Mouse (Mus musculus) liver, embryonic 15.5 days (tissue): ENCODE measurements around the gene Dpp6. TPM values are rescaled to one million over a fixed set of nuclear protein-coding genes. Genes with fewer than 3 reads are reported as not detected.

Experiments
- ATAC-seq: fragments of 200-750 bp; cut with Nextera tagmentation; 2 replicates; pipeline ENCODE4 v1.8.0; 2017; ENCODE audit warnings: moderate number of reproducible peaks, mild to moderate bottlenecking, moderate library complexity; ENCODE audit not compliant: insufficient read depth
- H3K27ac ChIP-seq: fragments of 300-500 bp; sonication (generic); replicated peaks from 2 replicates; pipeline ENCODE4 v1.5.1; 2015; ENCODE audit warnings: mild to moderate bottlenecking, inconsistent platforms
- H3K27me3 ChIP-seq: fragments of 300-500 bp; sonication (generic); 2 replicates; pipeline ENCODE4 v1.6.1; 2015; ENCODE audit warnings: mild to moderate bottlenecking, inconsistent platforms
- H3K36me3 ChIP-seq: fragments of 300-500 bp; sonication (generic); replicated peaks from 2 replicates; pipeline ENCODE4 v1.6.1; 2015; ENCODE audit warnings: moderate library complexity, mild to moderate bottlenecking, inconsistent platforms
- H3K4me1 ChIP-seq: fragments of 300-500 bp; sonication (generic); replicated peaks from 2 replicates; pipeline ENCODE4 v1.6.1; 2015; ENCODE audit warnings: inconsistent platforms
- H3K4me2 ChIP-seq: fragments of 300-500 bp; sonication (generic); 2 replicates; pipeline ENCODE4 v1.6.1; 2015; ENCODE audit warnings: moderate library complexity, mild to moderate bottlenecking, inconsistent platforms
- H3K4me3 ChIP-seq: fragments of 300-500 bp; sonication (generic); replicated peaks from 2 replicates; pipeline ENCODE4 v1.5.1; 2015; ENCODE audit warnings: mild to moderate bottlenecking, inconsistent platforms
- H3K9ac ChIP-seq: fragments of 300-500 bp; sonication (generic); 2 replicates; pipeline ENCODE4 v1.6.1; 2015; ENCODE audit warnings: moderate library complexity, mild to moderate bottlenecking, inconsistent platforms
- H3K9me3 ChIP-seq: fragments of 300-500 bp; sonication (generic); replicated peaks from 2 replicates; pipeline ENCODE4 v1.6.1; 2016; ENCODE audit warnings: inconsistent platforms
- WGBS: fragments of 180-500 bp; shearing (Covaris S2); methylation state at CpG from one replicate; pipeline ENCODE4 v1.1.7; 2015; ENCODE audit warnings: mixed read lengths; ENCODE audit not compliant: insufficient replicate concordance; 5-methylcytosine and 5-hydroxymethylcytosine counted together
- polyA plus RNA-seq: library from polyadenylated mRNA; unstranded; fragments of >200 nt; fragmentation: Nextera tagmentation; extraction: Ambion mirVana; gene quantifications from 2 replicates; pipeline ENCODE4 v1.2.1, GENCODE M21; 2015

Dpp6 gene
- polyA plus RNA-seq, 1 experiment from 2014 or later, result 0.15 TPM

GRCm38 (mm10) chr5:27399111-27399510 is 582.1 kb downstream of the Dpp6 start:
- Histone ChIP-seq H3K27me3 (no peaks in the 10 kb centered on the region), H3K9ac (no peak overlapping the region), H3K27ac (no peak overlapping the region), H3K4me1 (no peaks in the 10 kb centered on the region), H3K36me3 (no peaks in the 10 kb centered on the region), H3K9me3 (no peaks in the 10 kb centered on the region), H3K4me3 (no peak overlapping the region), H3K4me2 (no peak overlapping the region)
- no peak for ATAC-seq

- Histone ChIP-seq H3K4me3 (no peak overlapping the region), H3K36me3 (no peaks in the 10 kb centered on the region), H3K4me1 (no peaks in the 10 kb centered on the region), H3K27me3 (no peaks in the 10 kb centered on the region), H3K27ac (no peak overlapping the region), H3K9me3 (no peaks in the 10 kb centered on the region), H3K4me2 (no peak overlapping the region), H3K9ac (no peak overlapping the region)
- WGBS, result 49% methylated on average over 1 of the region's 1 CpGs
- ATAC-seq, result no peak
Measured at GRCm38 (mm10) chr5:27402616-27403015, 585.6 kb downstream of the Dpp6 start.

- no peaks in the 10 kb centered on the region for H3K9me3 ChIP-seq
- H3K4me1 ChIP-seq, result no peaks in the 10 kb centered on the region
- no peaks in the 10 kb centered on the region for H3K36me3 ChIP-seq
- H3K27ac ChIP-seq, result no peak overlapping the region
- ATAC-seq, result no peak
- no peaks in the 10 kb centered on the region for H3K27me3 ChIP-seq
- WGBS, result 57% methylated on average over 7 of the region's 7 CpGs
- H3K9ac ChIP-seq, result no peak overlapping the region
- no peak overlapping the region for H3K4me2 ChIP-seq
- no peak overlapping the region for H3K4me3 ChIP-seq
Measured at GRCm38 (mm10) chr5:27408854-27409253, 591.9 kb downstream of the Dpp6 start.

GRCm38 (mm10) chr5:27413023-27413422 is 596.0 kb downstream of the Dpp6 start:
- Histone ChIP-seq H3K9ac (no peak overlapping the region), H3K4me3 (no peak overlapping the region), H3K27ac (no peak overlapping the region), H3K9me3 (no peaks in the 10 kb centered on the region), H3K27me3 (no peaks in the 10 kb centered on the region), H3K4me2 (no peak overlapping the region), H3K4me1 (no peaks in the 10 kb centered on the region), H3K36me3 (no peaks in the 10 kb centered on the region)
- 50% methylated on average over 3 of the region's 3 CpGs for WGBS
- no peak for ATAC-seq

GRCm38 (mm10) chr5:27415518-27415917 is 598.5 kb downstream of the Dpp6 start:
- Histone ChIP-seq H3K27me3 (no peaks in the 10 kb centered on the region), H3K4me1 (no peaks in the 10 kb centered on the region), H3K9me3 (no peaks in the 10 kb centered on the region), H3K36me3 (no peaks in the 10 kb centered on the region), H3K4me2 (no peak overlapping the region), H3K4me3 (no peak overlapping the region), H3K9ac (no peak overlapping the region), H3K27ac (no peak overlapping the region)
- no peak for ATAC-seq
- WGBS, result 63% methylated on average over 4 of the region's 4 CpGs

- no peak overlapping the region for H3K9ac ChIP-seq
- no peak for ATAC-seq
- H3K4me2 ChIP-seq, result no peak overlapping the region
- H3K27ac ChIP-seq, result no peak overlapping the region
- H3K27me3 ChIP-seq, result no peaks in the 10 kb centered on the region
- H3K9me3 ChIP-seq, result no peaks in the 10 kb centered on the region
- WGBS, result 51% methylated on average over 4 of the region's 4 CpGs
- H3K4me1 ChIP-seq, result no peaks in the 10 kb centered on the region
- no peak overlapping the region for H3K4me3 ChIP-seq
- no peaks in the 10 kb centered on the region for H3K36me3 ChIP-seq
Measured at GRCm38 (mm10) chr5:27416571-27416970, 599.6 kb downstream of the Dpp6 start.

GRCm38 (mm10) chr5:27417398-27417797 is 600.4 kb downstream of the Dpp6 start:
- no peak for ATAC-seq

GRCm38 (mm10) chr5:27418856-27419255 is 601.9 kb downstream of the Dpp6 start:
- Histone ChIP-seq H3K36me3 (no peaks in the 10 kb centered on the region), H3K9me3 (no peaks in the 10 kb centered on the region), H3K4me2 (no peak overlapping the region), H3K9ac (no peak overlapping the region), H3K27ac (no peak overlapping the region), H3K27me3 (no peaks in the 10 kb centered on the region), H3K4me3 (no peak overlapping the region), H3K4me1 (no peaks in the 10 kb centered on the region)
- ATAC-seq, result no peak
- WGBS, result 65% methylated on average over 1 of the region's 1 CpGs

More at GRCm38 (mm10) chr5:27417398-27417797, 600.4 kb downstream of the Dpp6 start:
- no peak overlapping the region for H3K9ac ChIP-seq
- H3K9me3 ChIP-seq, result no peaks in the 10 kb centered on the region
- no peak overlapping the region for H3K4me3 ChIP-seq
- H3K4me2 ChIP-seq, result no peak overlapping the region
- no peaks in the 10 kb centered on the region for H3K4me1 ChIP-seq
- no peaks in the 10 kb centered on the region for H3K36me3 ChIP-seq
- 48% methylated on average over 7 of the region's 7 CpGs for WGBS
- H3K27ac ChIP-seq, result no peak overlapping the region
- no peaks in the 10 kb centered on the region for H3K27me3 ChIP-seq

- Histone ChIP-seq H3K36me3 (no peaks in the 10 kb centered on the region), H3K4me2 (no peak overlapping the region), H3K27ac (no peak overlapping the region), H3K4me1 (no peaks in the 10 kb centered on the region), H3K4me3 (no peak overlapping the region), H3K9me3 (no peaks in the 10 kb centered on the region), H3K27me3 (no peaks in the 10 kb centered on the region), H3K9ac (no peak overlapping the region)
- no peak for ATAC-seq
- 46% methylated on average over 4 of the region's 4 CpGs for WGBS
Measured at GRCm38 (mm10) chr5:27421090-27421635, 604.2 kb downstream of the Dpp6 start.

- no peaks in the 10 kb centered on the region for H3K9me3 ChIP-seq
- ATAC-seq, result no peak
- no peaks in the 10 kb centered on the region for H3K4me1 ChIP-seq
- H3K27me3 ChIP-seq, result no peaks in the 10 kb centered on the region
- H3K27ac ChIP-seq, result no peak overlapping the region
- no peaks in the 10 kb centered on the region for H3K36me3 ChIP-seq
- H3K4me2 ChIP-seq, result no peak overlapping the region
- WGBS, result 52% methylated on average over 3 of the region's 3 CpGs
- no peak overlapping the region for H3K9ac ChIP-seq
- H3K4me3 ChIP-seq, result no peak overlapping the region
Measured at GRCm38 (mm10) chr5:27423766-27424165, 606.8 kb downstream of the Dpp6 start.

GRCm38 (mm10) chr5:27424484-27425080 is 607.6 kb downstream of the Dpp6 start:
- WGBS, result 33% methylated on average over 3 of the region's 3 CpGs
- Histone ChIP-seq H3K27ac (no peak overlapping the region), H3K36me3 (no peaks in the 10 kb centered on the region), H3K9me3 (no peaks in the 10 kb centered on the region), H3K4me3 (no peak overlapping the region), H3K4me1 (no peaks in the 10 kb centered on the region), H3K27me3 (no peaks in the 10 kb centered on the region), H3K9ac (no peak overlapping the region), H3K4me2 (no peak overlapping the region)
- ATAC-seq, result no peak

- no peak for ATAC-seq
- no peaks in the 10 kb centered on the region for H3K27me3 ChIP-seq
- no peaks in the 10 kb centered on the region for H3K4me1 ChIP-seq
- 44% methylated on average over 1 of the region's 1 CpGs for WGBS
- no peak overlapping the region for H3K4me3 ChIP-seq
- no peak overlapping the region for H3K4me2 ChIP-seq
- no peaks in the 10 kb centered on the region for H3K9me3 ChIP-seq
- no peak overlapping the region for H3K9ac ChIP-seq
- H3K27ac ChIP-seq, result no peak overlapping the region
- no peaks in the 10 kb centered on the region for H3K36me3 ChIP-seq
Measured at GRCm38 (mm10) chr5:27426200-27426599, 609.2 kb downstream of the Dpp6 start.
